Mouse (Mus musculus) ES-E14 (cell line): ENCODE results near the gene Atp8b4.

Experiments
- CHD2 ChIP-seq: IDR thresholded peaks from 2 replicates; pipeline ENCODE4 v1.6.1; 2014; ENCODE audit warnings: mild to moderate bottlenecking, low read depth, low read length, inconsistent platforms
- HCFC1 ChIP-seq: IDR thresholded peaks from 2 replicates; pipeline ENCODE4 v1.6.1; 2012; ENCODE audit warnings: low read length, inconsistent platforms, borderline replicate concordance; ENCODE audit not compliant: insufficient read depth
- MAFK ChIP-seq: IDR thresholded peaks from 2 replicates; pipeline ENCODE4 v1.6.1; 2014; ENCODE audit warnings: mild to moderate bottlenecking, low read depth, low read length, inconsistent platforms; ENCODE audit not compliant: insufficient read depth
- ZC3H11A ChIP-seq: IDR thresholded peaks from 2 replicates; pipeline ENCODE4 v1.6.1; 2012; ENCODE audit warnings: low read depth, mild to moderate bottlenecking, inconsistent platforms, low read length, borderline replicate concordance
- ZNF384 ChIP-seq: IDR thresholded peaks from 2 replicates; pipeline ENCODE4 v1.6.1; 2012; ENCODE audit warnings: low read depth, low read length, inconsistent platforms

DNA sequence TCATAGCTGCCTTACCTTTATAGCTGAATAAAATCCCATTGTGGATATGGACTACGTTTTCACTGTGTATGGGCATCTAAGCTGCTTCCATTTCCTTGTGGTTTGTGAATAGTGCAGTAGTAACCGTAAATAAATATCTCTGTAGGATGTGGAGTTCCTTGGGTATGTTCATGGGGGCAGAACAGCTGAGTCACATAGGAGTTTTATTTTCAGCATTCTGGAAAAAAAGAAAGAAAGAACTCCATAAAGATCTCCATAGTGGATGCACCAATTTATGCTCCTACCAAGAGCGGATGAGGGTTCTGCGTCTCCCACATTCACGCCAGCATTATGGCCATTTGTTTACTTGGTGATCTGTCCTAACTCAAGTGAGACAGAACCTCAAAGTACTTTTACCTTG lies 41.7 kb upstream of the Atp8b4 start:
- TF ChIP-seq HCFC1 (no peak), MAFK (no peak), ZNF384 (no peak), CHD2 (no peak), ZC3H11A (no peak)
